Mouse (Mus musculus) hindbrain, embryonic 11.5 days (tissue): ENCODE measurements around the gene Wnt3a. TPM values are rescaled to one million over a fixed set of nuclear protein-coding genes. Genes with fewer than 3 reads are reported as not detected.
A peak's percentile ranks its signal among the peaks of the same experiment; 100 is the strongest.

Experiments
- ATAC-seq: fragments of 200-750 bp; cut with Nextera tagmentation; 2 replicates; pipeline ENCODE4 v1.8.0; 2017; ENCODE audit warnings: mild to moderate bottlenecking, moderate TSS enrichment, moderate library complexity; ENCODE audit not compliant: low FRiP score
- DNase-seq: peaks from one replicate; pipeline ENCODE4 v3.0.0-alpha.2; 2015; ENCODE audit warnings: low spot score
- H3K27ac ChIP-seq: fragments of 300-500 bp; sonication (generic); 2 replicates; pipeline ENCODE4 v1.5.1; 2014; ENCODE audit warnings: mild to moderate bottlenecking, low read depth, low read length
- H3K27me3 ChIP-seq: fragments of 300-500 bp; sonication (generic); 2 replicates; pipeline ENCODE4 v1.6.1; 2014; ENCODE audit warnings: mild to moderate bottlenecking, low read length, moderate library complexity, mixed read lengths; ENCODE audit not compliant: control insufficient read depth, insufficient read depth
- H3K36me3 ChIP-seq: fragments of 300-500 bp; sonication (generic); 2 replicates; pipeline ENCODE4 v1.6.1; 2014; ENCODE audit warnings: mild to moderate bottlenecking, low read length, moderate library complexity, mixed read lengths; ENCODE audit not compliant: control insufficient read depth, insufficient read depth
- H3K4me1 ChIP-seq: fragments of 300-500 bp; sonication (generic); replicated peaks from 2 replicates; pipeline ENCODE4 v1.6.1; 2014; ENCODE audit warnings: low read length, mixed read lengths; ENCODE audit not compliant: control insufficient read depth, insufficient read depth
- H3K4me2 ChIP-seq: fragments of 300-500 bp; sonication (generic); replicated peaks from 2 replicates; pipeline ENCODE4 v1.6.1; 2014; ENCODE audit warnings: mild to moderate bottlenecking, low read depth, low read length
- H3K4me3 ChIP-seq: fragments of 300-500 bp; sonication (generic); 2 replicates; pipeline ENCODE4 v1.5.1; 2014; ENCODE audit warnings: low read depth, low read length
- H3K9ac ChIP-seq: fragments of 300-500 bp; sonication (generic); 2 replicates; pipeline ENCODE4 v1.6.1; 2014; ENCODE audit warnings: low read depth, low read length
- H3K9me3 ChIP-seq: fragments of 300-500 bp; sonication (generic); 2 replicates; pipeline ENCODE4 v1.6.1; 2016; ENCODE audit warnings: low read length; ENCODE audit not compliant: control insufficient read depth
- WGBS: fragments of 180-500 bp; shearing (Covaris S2); extraction: QIAGEN DNeasy Blood & Tissue Kit; methylation state at CpG from one replicate; pipeline ENCODE4 v1.1.7; 2014; 5-methylcytosine and 5-hydroxymethylcytosine counted together
- polyA plus RNA-seq: library from polyadenylated mRNA; unstranded; fragments of >200 nt; fragmentation: Nextera tagmentation; extraction: Ambion mirVana; gene quantifications from 2 replicates; pipeline ENCODE4 v1.2.1, GENCODE M21; 2014

The Wnt3a gene
- polyA plus RNA-seq, 1 experiment from 2014 or later = 4.0 TPM

- Histone ChIP-seq H3K4me2 (peak overlapping the region; percentile 84), H3K9ac (peak overlapping the region; percentile 75; the same call in 1 of the 2 replicates), H3K4me3 (peak overlapping the region; percentile 83), H3K9me3 (no peaks in the 10 kb centered on the region), H3K27ac (no peak overlapping the region), H3K36me3 (0 out of 2 replicates have a peak, but pooled peaks cover 2% of the 10 kb centered on the region), H3K4me1 (no peaks in the 10 kb centered on the region; the same call in 1 of the 2 replicates), H3K27me3 (no peaks in the 10 kb centered on the region)
- DNase-seq = no peak
- 35% methylated on average over 16 of the region's 16 CpGs for WGBS
- peak; percentile 8; the same call in 1 of the 2 replicates for ATAC-seq
These were observed 89.1 kb downstream of the Wnt3a start for GRCm38 (mm10) chr11:59201216-59202002.

Other genes with a start within 250 kb of the Wnt3a start
- gene Obscn, start 154.3 kb downstream of the Wnt3a start, polyA plus RNA-seq = 0.10 and 0.19 TPM in 2 replicates
- gene Iba57, start 127.0 kb downstream of the Wnt3a start, polyA plus RNA-seq = 2.0 and 2.6 TPM in 2 replicates
- gene Gjc2, start 107.5 kb downstream of the Wnt3a start, polyA plus RNA-seq = not detected in 2 replicates
- gene Guk1, start 98.5 kb downstream of the Wnt3a start, polyA plus RNA-seq = 105 and 107 TPM in 2 replicates
- 87.4 and 96.7 TPM in 2 replicates for gene Mrpl55, start 88.3 kb downstream of the Wnt3a start, polyA plus RNA-seq
- 33.4 and 40.9 TPM in 2 replicates for gene 2310033P09Rik, start 82.4 kb downstream of the Wnt3a start, polyA plus RNA-seq
- gene Arf1, start 62.5 kb downstream of the Wnt3a start, polyA plus RNA-seq = 610 and 623 TPM in 2 replicates
- gene Wnt9a, start 16.2 kb upstream of the Wnt3a start, polyA plus RNA-seq = 2.7 and 3.8 TPM in 2 replicates
- not detected in 2 replicates for gene Prss38, start 84.9 kb upstream of the Wnt3a start, polyA plus RNA-seq
- 12.2 and 13.0 TPM in 2 replicates for gene Jmjd4, start 159.3 kb upstream of the Wnt3a start, polyA plus RNA-seq
- 183 and 195 TPM in 2 replicates for gene Snap47, start 160.4 kb upstream of the Wnt3a start, polyA plus RNA-seq
- gene Zfp867, start 181.7 kb upstream of the Wnt3a start, polyA plus RNA-seq = 12.0 and 13.3 TPM in 2 replicates
- gene Zkscan17, start 236.0 kb upstream of the Wnt3a start, polyA plus RNA-seq = 17.1 and 17.9 TPM in 2 replicates